Mouse (Mus musculus) MEL (cell line): ENCODE measurements at regions not wholly inside any gene's neighbourhood (a gene's known extent, or its start where the extent isn't known, plus 50 kb on each side); places are given as distances from the start of the nearest gene placed in this dataset.

ENCODE experiments used
- DNase-seq: peaks from one replicate; pipeline ENCODE4 v3.0.0; 2011; ENCODE audit warnings: low read depth, low spot score
- H3K27ac ChIP-seq: 2 replicates; pipeline ENCODE4 v1.5.1; 2012; ENCODE audit warnings: low read depth, mild to moderate bottlenecking, control low read depth, low read length, moderate library complexity; ENCODE audit not compliant: control insufficient read depth
- H3K27me3 ChIP-seq, 2 experiments: fragments of 150-350 bp in 1 of 2; sonication (generic) in 1 of 2; 2 replicates each; pipeline ENCODE4 v1.6.1; 2012; ENCODE audit warnings: low read length in 2 of 2, mild to moderate bottlenecking in 2 of 2, improper control_type of control experiment in 1 of 2, moderate library complexity in 1 of 2; ENCODE audit not compliant: insufficient read depth in 2 of 2, control insufficient read depth in 1 of 2
- H3K36me3 ChIP-seq, 2 experiments: 2 replicates each; pipeline ENCODE4 v1.6.1; 2012 to 2014; ENCODE audit warnings: low read length in 2 of 2, improper control_type of control experiment in 1 of 2, inconsistent platforms in 1 of 2, mild to moderate bottlenecking in 1 of 2; ENCODE audit not compliant: insufficient read depth in 2 of 2, control insufficient read depth in 1 of 2
- H3K4me1 ChIP-seq, 2 experiments: fragments of 150-350 bp in 1 of 2; sonication (generic) in 1 of 2; 2 replicates each; pipeline ENCODE4 v1.6.1; 2012; ENCODE audit warnings: low read length in 2 of 2, improper control_type of control experiment in 1 of 2, mild to moderate bottlenecking in 1 of 2; ENCODE audit not compliant: insufficient read depth in 2 of 2, control insufficient read depth in 1 of 2
- H3K4me3 ChIP-seq, 2 experiments: fragments of 150-350 bp in 1 of 2; sonication (generic) in 1 of 2; 2 replicates each; pipeline ENCODE4 v1.5.1; 2012; ENCODE audit warnings: low read depth in 2 of 2, low read length in 2 of 2, mild to moderate bottlenecking in 2 of 2, moderate library complexity in 2 of 2, control low read depth in 1 of 2, improper control_type of control experiment in 1 of 2; ENCODE audit not compliant: control insufficient read depth in 1 of 2, insufficient read depth in 1 of 2
- H3K79me2 ChIP-seq: 2 replicates; pipeline ENCODE4 v1.6.1; 2012; ENCODE audit warnings: mild to moderate bottlenecking, low read length, moderate library complexity; ENCODE audit not compliant: control insufficient read depth, poor library complexity, insufficient read depth
- H3K9ac ChIP-seq: 2 replicates; pipeline ENCODE4 v1.6.1; 2012; ENCODE audit warnings: low read depth, mild to moderate bottlenecking, control low read depth, low read length, moderate library complexity; ENCODE audit not compliant: control insufficient read depth, poor library complexity, severe bottlenecking
- H3K9me3 ChIP-seq: fragments of 150-350 bp; sonication (generic); replicated peaks from 2 replicates; pipeline ENCODE4 v1.6.1; 2012; ENCODE audit warnings: mild to moderate bottlenecking, low read length, improper control_type of control experiment, moderate library complexity; ENCODE audit not compliant: insufficient read depth
- CHD2 ChIP-seq: IDR thresholded peaks from 2 replicates; pipeline ENCODE4 v1.6.1; 2011; ENCODE audit warnings: low read length, improper control_type of control experiment
- CTCF ChIP-seq, 3 experiments: IDR thresholded peaks in 2 of 3; conservative IDR thresholded peaks in 1 of 3; 2 replicates each; pipeline ENCODE4 v1.5.1; 2011 to 2012; ENCODE audit warnings: low read length in 3 of 3, low read depth in 2 of 3, mild to moderate bottlenecking in 2 of 3, improper control_type of control experiment in 1 of 3, inconsistent platforms in 1 of 3, mixed read lengths in 1 of 3, moderate library complexity in 1 of 3; ENCODE audit not compliant: control insufficient read depth in 1 of 3, insufficient read depth in 1 of 3, poor library complexity in 1 of 3, severe bottlenecking in 1 of 3
- E2F4 ChIP-seq: IDR thresholded peaks from 2 replicates; pipeline ENCODE4 v1.6.1; 2011; ENCODE audit warnings: low read depth, low read length, improper control_type of control experiment, borderline replicate concordance
- EP300 ChIP-seq, 2 experiments: IDR thresholded peaks; 2 replicates each; pipeline ENCODE4 v1.6.1; 2011; ENCODE audit warnings: improper control_type of control experiment in 2 of 2, low read length in 2 of 2, low read depth in 1 of 2, mild to moderate bottlenecking in 1 of 2
- ETS1 ChIP-seq: IDR thresholded peaks from 2 replicates; pipeline ENCODE4 v1.6.1; 2012; ENCODE audit warnings: low read depth, mild to moderate bottlenecking, inconsistent platforms, low read length, improper control_type of control experiment, moderate library complexity
- GABPA ChIP-seq: IDR thresholded peaks from 2 replicates; pipeline ENCODE4 v1.6.1; 2012; ENCODE audit warnings: low read depth, mild to moderate bottlenecking, inconsistent platforms, low read length, improper control_type of control experiment, moderate library complexity
- HCFC1 ChIP-seq: IDR thresholded peaks from 2 replicates; pipeline ENCODE4 v1.6.1; 2012; ENCODE audit warnings: low read depth, mild to moderate bottlenecking, inconsistent platforms, low read length, improper control_type of control experiment, moderate library complexity
- KAT2A ChIP-seq: conservative IDR thresholded peaks from 2 replicates; pipeline ENCODE4 v1.6.1; 2012; ENCODE audit warnings: low read depth, low read length, improper control_type of control experiment, inconsistent platforms
- MAFK ChIP-seq: IDR thresholded peaks from 2 replicates; pipeline ENCODE4 v1.6.1; 2011; ENCODE audit warnings: low read depth, mild to moderate bottlenecking, low read length, improper control_type of control experiment, borderline replicate concordance
- MAX ChIP-seq: IDR thresholded peaks from 2 replicates; pipeline ENCODE4 v1.6.1; 2011; ENCODE audit warnings: low read length, improper control_type of control experiment
- MAZ ChIP-seq: IDR thresholded peaks from 2 replicates; pipeline ENCODE4 v1.6.1; 2012; ENCODE audit warnings: low read depth, mild to moderate bottlenecking, inconsistent platforms, low read length, improper control_type of control experiment
- MEF2A ChIP-seq: IDR thresholded peaks from 2 replicates; pipeline ENCODE4 v1.6.1; 2014; ENCODE audit warnings: low read depth, mild to moderate bottlenecking, inconsistent platforms, low read length, improper control_type of control experiment; ENCODE audit not compliant: poor library complexity, insufficient replicate concordance, severe bottlenecking; ENCODE audit errors: extremely low read depth
- MYB ChIP-seq: IDR thresholded peaks from 2 replicates; pipeline ENCODE4 v1.6.1; 2011; ENCODE audit warnings: mild to moderate bottlenecking, low read depth, low read length, improper control_type of control experiment
- NRF1 ChIP-seq: IDR thresholded peaks from 2 replicates; pipeline ENCODE4 v1.6.1; 2014; ENCODE audit warnings: low read depth, mild to moderate bottlenecking, inconsistent platforms, low read length, improper control_type of control experiment, moderate library complexity; ENCODE audit not compliant: poor library complexity, insufficient read depth, severe bottlenecking
- POLR2A ChIP-seq, 2 experiments: IDR thresholded peaks; 2 replicates each; pipeline ENCODE4 v1.6.1; 2011 to 2012; ENCODE audit warnings: low read length in 2 of 2, mild to moderate bottlenecking in 2 of 2, control low read depth in 1 of 2, improper control_type of control experiment in 1 of 2, low read depth in 1 of 2, moderate library complexity in 1 of 2; ENCODE audit not compliant: control insufficient read depth in 1 of 2, insufficient read depth in 1 of 2, poor library complexity in 1 of 2
- POLR2AphosphoS2 ChIP-seq: IDR thresholded peaks from 2 replicates; pipeline ENCODE4 v1.6.1; 2011; ENCODE audit warnings: low read length, improper control_type of control experiment
- POLR2AphosphoS5 ChIP-seq: IDR thresholded peaks from 2 replicates; pipeline ENCODE4 v1.6.1; 2012; ENCODE audit warnings: low read depth, borderline replicate concordance, mild to moderate bottlenecking, inconsistent platforms, low read length, moderate library complexity, mixed read lengths
- RAD21 ChIP-seq: IDR thresholded peaks from 2 replicates; pipeline ENCODE4 v1.6.1; 2011; ENCODE audit warnings: mild to moderate bottlenecking, low read depth, low read length, improper control_type of control experiment
- RCOR1 ChIP-seq: IDR thresholded peaks from 2 replicates; pipeline ENCODE4 v1.6.1; 2012; ENCODE audit warnings: low read depth, mild to moderate bottlenecking, inconsistent platforms, low read length, improper control_type of control experiment
- TCF12 ChIP-seq: IDR thresholded peaks from 2 replicates; pipeline ENCODE4 v1.6.1; 2014; ENCODE audit warnings: low read depth, mild to moderate bottlenecking, inconsistent platforms, low read length, improper control_type of control experiment, moderate library complexity
- UBTF ChIP-seq: IDR thresholded peaks from 2 replicates; pipeline ENCODE4 v1.6.1; 2012; ENCODE audit warnings: low read depth, mild to moderate bottlenecking, inconsistent platforms, low read length, improper control_type of control experiment, moderate library complexity, borderline replicate concordance; ENCODE audit not compliant: insufficient read depth
- USF1 ChIP-seq: IDR thresholded peaks from 2 replicates; pipeline ENCODE4 v1.6.1; 2014; ENCODE audit warnings: low read depth, mild to moderate bottlenecking, inconsistent platforms, low read length, improper control_type of control experiment, moderate library complexity
- USF2 ChIP-seq, 2 experiments: IDR thresholded peaks; 2 replicates each; pipeline ENCODE4 v1.6.1; 2011 to 2012; ENCODE audit warnings: improper control_type of control experiment in 2 of 2, low read length in 2 of 2, borderline replicate concordance in 1 of 2, inconsistent platforms in 1 of 2, low read depth in 1 of 2, mild to moderate bottlenecking in 1 of 2; ENCODE audit not compliant: insufficient read depth in 1 of 2
- ZC3H11A ChIP-seq: IDR thresholded peaks from 2 replicates; pipeline ENCODE4 v1.6.1; 2012; ENCODE audit warnings: low read depth, mild to moderate bottlenecking, inconsistent platforms, low read length, improper control_type of control experiment
- ZKSCAN1 ChIP-seq: IDR thresholded peaks from 2 replicates; pipeline ENCODE4 v1.6.1; 2012; ENCODE audit warnings: low read depth, mild to moderate bottlenecking, inconsistent platforms, low read length, improper control_type of control experiment, moderate library complexity
- ZNF384 ChIP-seq: IDR thresholded peaks from 2 replicates; pipeline ENCODE4 v1.6.1; 2012; ENCODE audit warnings: low read depth, mild to moderate bottlenecking, inconsistent platforms, low read length, improper control_type of control experiment

GRCm38 (mm10) chr10:61012199-61012695, 76.9 kb upstream of the Pcbd1 start:
- DNase-seq = no peak
- Histone ChIP-seq H3K36me3 (no peaks in the 10 kb centered on the region), H3K27ac (no peak overlapping the region), H3K9me3 (no peaks in the 10 kb centered on the region), H3K4me1 (no peaks in the 10 kb centered on the region), H3K4me3 (no peak overlapping the region), H3K9ac (no peak overlapping the region), H3K27me3 (no peaks in the 10 kb centered on the region), H3K79me2 (no peaks in the 10 kb centered on the region)
- TF ChIP-seq EP300 (IDR thresholded peaks at IDR 0.05; ENCODE audit: low read depth in 1 of 2, low read length in 2 of 2) = no peak
- TF ChIP-seq POLR2A (IDR thresholded peaks at IDR 0.05; ENCODE audit: control insufficient read depth in 1 of 2, insufficient read depth in 1 of 2, low read depth in 1 of 2, low read length in 2 of 2, poor library complexity in 1 of 2) = no peak
- TF ChIP-seq ZNF384 = no peak
- TF ChIP-seq POLR2AphosphoS2 = no peak
- TF ChIP-seq MAFK = no peak
- TF ChIP-seq RAD21 = no peak
- TF ChIP-seq POLR2AphosphoS5 = no peak
- no peak for TF ChIP-seq KAT2A
- TF ChIP-seq E2F4 = no peak
- TF ChIP-seq HCFC1 = no peak
- TF ChIP-seq TCF12 = no peak
- TF ChIP-seq MAZ = no peak
- TF ChIP-seq UBTF = no peak
- no peak for TF ChIP-seq ETS1
- TF ChIP-seq ZC3H11A = no peak
- TF ChIP-seq MYB = no peak

DNA sequence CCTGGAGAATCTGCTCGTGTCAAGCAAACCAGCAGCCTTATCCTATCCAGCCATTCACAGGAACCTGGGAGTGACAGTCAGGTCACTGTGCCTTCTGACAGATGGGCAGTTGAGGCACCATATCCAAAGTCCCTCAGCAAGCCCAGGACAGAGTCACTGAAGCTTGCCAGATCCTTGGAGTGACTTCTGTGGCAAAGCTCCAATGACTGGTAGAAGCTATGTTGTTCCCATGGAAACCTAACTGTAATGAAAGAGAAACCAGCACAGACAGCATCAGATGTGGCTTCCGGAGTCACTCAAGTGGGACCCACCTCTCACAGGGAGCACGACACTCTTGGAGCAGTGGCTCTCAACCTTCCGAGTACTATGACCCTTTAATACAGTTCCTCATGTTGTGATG, 78.4 kb upstream of the Pcbd1 start:
- no peaks in the 10 kb centered on the region for H3K9me3 ChIP-seq
- no peak for DNase-seq

More for the DNA sequence above, 78.4 kb upstream of the Pcbd1 start:
- no peak overlapping the region for H3K27ac ChIP-seq
- H3K27me3 ChIP-seq = no peaks in the 10 kb centered on the region
- no peaks in the 10 kb centered on the region for H3K4me1 ChIP-seq
- TF ChIP-seq MAX (no peak), USF1 (no peak), ZKSCAN1 (no peak), GABPA (no peak), RCOR1 (no peak), CTCF (IDR thresholded peaks at IDR 0.05 in 2 of 3, conservative IDR thresholded peaks at IDR 0.05 in 1 of 3; ENCODE audit: control insufficient read depth in 1 of 3, insufficient read depth in 1 of 3, low read depth in 2 of 3, low read length in 3 of 3, poor library complexity in 1 of 3, severe bottlenecking in 1 of 3) (no peak), MAFK (no peak), RAD21 (no peak), POLR2AphosphoS5 (no peak), ZNF384 (no peak), USF2 (IDR thresholded peaks at IDR 0.05; ENCODE audit: borderline replicate concordance in 1 of 2, insufficient read depth in 1 of 2, low read depth in 1 of 2, low read length in 2 of 2) (no peak), ZC3H11A (no peak), NRF1 (no peak), MEF2A (no peak), CHD2 (no peak)
- no peaks in the 10 kb centered on the region for H3K79me2 ChIP-seq
- no peak overlapping the region for H3K9ac ChIP-seq
- no peak overlapping the region for H3K4me3 ChIP-seq
- no peaks in the 10 kb centered on the region for H3K36me3 ChIP-seq
